Comparison of ENCODE assay signal across 27 mouse cellular contexts in genomic region chr13:42546851-42547250, GRCm38 (mm10).
A peak's percentile ranks its signal among the peaks of the same experiment; 100 is the strongest.
DNase-seq lines count a peak whose midpoint lies in the region; ATAC-seq and TF ChIP-seq lines count a peak whose summit lies in the region.
"Had no signal": no experiment of that assay in that cellular context is flagged by ENCODE, and none has a peak within 500 bp of the region (broad histone marks: within the 10 kb centered on the region; RNA-seq: fewer than 3 reads in every experiment).

No protein-coding gene starts in this region.

- TF ChIP-seq POLR2A in lung, adult 2 months (IDR thresholded peaks at IDR 0.05; ENCODE audit: borderline replicate concordance, extremely low read depth, low read depth, low read length): no peak

- no peaks in the 10 kb centered on the region for H3K27me3 ChIP-seq in forebrain, postnatal 0 days (ENCODE audit: insufficient read depth, low read length)
- H3K27me3 ChIP-seq in forebrain, embryonic 13.5 days: no peaks in the 10 kb centered on the region
- no peaks in the 10 kb centered on the region for H3K27me3 ChIP-seq in stomach, embryonic 16.5 days (ENCODE audit: control insufficient read depth, insufficient read depth, low read length)
- H3K27me3 ChIP-seq in stomach, postnatal 0 days (ENCODE audit: control insufficient read depth, insufficient read depth, low read length): no peaks in the 10 kb centered on the region
- H3K27me3 ChIP-seq: CH12.LX; heart, embryonic 13.5 days had no signal

- peak; percentile 10 for DNase-seq in forebrain, postnatal 0 days
- no peak for DNase-seq in gastrocnemius, adult 2 months
- no peak for DNase-seq in gastrocnemius, postnatal 36 days
- DNase-seq in stomach, postnatal 0 days (ENCODE audit: low spot score): no peak
- peak; percentile 11 for DNase-seq in telencephalon, adult 2 months (ENCODE audit: low read depth, low spot score)
- DNase-seq in lung, adult 2 months: no peak
- DNase-seq: adrenal gland, adult 8-10 months; adrenal gland, postnatal 25 days; B cell, adult 2 months; cerebellum, adult 18-20 months; cerebellum, adult 9-10 months; cerebellum, postnatal 14 days; heart, adult 2 months; heart, postnatal 14 days; heart, postnatal 4 days had no signal

- H3K4me1 ChIP-seq in forebrain, postnatal 0 days (ENCODE audit: insufficient read depth): no peaks in the 10 kb centered on the region
- no peaks in the 10 kb centered on the region for H3K4me1 ChIP-seq in forebrain, embryonic 13.5 days
- no peaks in the 10 kb centered on the region; the same call in 1 of the 2 replicates for H3K4me1 ChIP-seq in stomach, embryonic 16.5 days (ENCODE audit: control insufficient read depth, insufficient read depth, low read length)
- no peaks in the 10 kb centered on the region for H3K4me1 ChIP-seq in stomach, postnatal 0 days (replicated peaks; ENCODE audit: control insufficient read depth, insufficient read depth)
- no peaks in the 10 kb centered on the region for H3K4me1 ChIP-seq in lung, adult 2 months (ENCODE audit: control insufficient read depth, insufficient read depth, low read length)
- H3K4me1 ChIP-seq: forebrain, embryonic 10.5 days had no signal

- no peaks in the 10 kb centered on the region for H3K9me3 ChIP-seq in forebrain, postnatal 0 days (ENCODE audit: low read length)
- H3K9me3 ChIP-seq in forebrain, embryonic 13.5 days (replicated peaks): no peaks in the 10 kb centered on the region
- H3K9me3 ChIP-seq in stomach, embryonic 16.5 days (replicated peaks; ENCODE audit: control insufficient read depth, low read length): no peaks in the 10 kb centered on the region
- H3K9me3 ChIP-seq in stomach, postnatal 0 days (ENCODE audit: control insufficient read depth, low read length): no peaks in the 10 kb centered on the region
- H3K9me3 ChIP-seq: forebrain, embryonic 10.5 days; heart, embryonic 10.5 days; heart, embryonic 13.5 days had no signal

- no peak for TF ChIP-seq EP300 in stomach, postnatal 0 days (optimal IDR thresholded peaks at IDR 0.05)

- intact Hi-C loops in gastrocnemius, adult 2 months (cut with DNase I): no loop called here
- intact Hi-C loops in gastrocnemius, postnatal 36 days (cut with DNase I): no loop called here

- H3K36me3 ChIP-seq in forebrain, postnatal 0 days (ENCODE audit: insufficient read depth): no peaks in the 10 kb centered on the region
- H3K36me3 ChIP-seq in forebrain, embryonic 13.5 days (ENCODE audit: poor library complexity, severe bottlenecking): no peaks in the 10 kb centered on the region
- H3K36me3 ChIP-seq in stomach, embryonic 16.5 days (ENCODE audit: control insufficient read depth, insufficient read depth, low read length): no peaks in the 10 kb centered on the region
- H3K36me3 ChIP-seq in stomach, postnatal 0 days (ENCODE audit: control insufficient read depth, insufficient read depth, low read length): no peaks in the 10 kb centered on the region
- H3K36me3 ChIP-seq: forebrain, embryonic 10.5 days; G1E; heart, embryonic 10.5 days; heart, embryonic 13.5 days had no signal

- 65% methylated on average over 10 of the region's 10 CpGs for WGBS in forebrain, postnatal 0 days
- 90% methylated on average over 10 of the region's 10 CpGs for WGBS in forebrain, embryonic 13.5 days
- WGBS in stomach, embryonic 16.5 days: 69% methylated on average over 10 of the region's 10 CpGs
- WGBS in stomach, postnatal 0 days: 49% methylated on average over 10 of the region's 10 CpGs
- WGBS in lung, adult 2 months: 55% methylated on average over 10 of the region's 10 CpGs

- no peak overlapping the region for H3K4me3 ChIP-seq in forebrain, postnatal 0 days (ENCODE audit: low read depth, low read length)
- no peak overlapping the region for H3K4me3 ChIP-seq in forebrain, embryonic 13.5 days
- H3K4me3 ChIP-seq in gastrocnemius, adult 2 months: no peak overlapping the region
- H3K4me3 ChIP-seq in stomach, embryonic 16.5 days (replicated peaks; ENCODE audit: low read length): no peak overlapping the region
- no peak overlapping the region for H3K4me3 ChIP-seq in stomach, postnatal 0 days (ENCODE audit: low read depth, low read length)
- H3K4me3 ChIP-seq in lung, adult 2 months (replicated peaks; ENCODE audit: extremely low read depth, low read depth, low read length): no peak overlapping the region
- H3K4me3 ChIP-seq: forebrain, embryonic 10.5 days; heart, adult 2 months; heart, embryonic 10.5 days; heart, embryonic 13.5 days had no signal

- H3K9ac ChIP-seq in forebrain, postnatal 0 days: no peak overlapping the region
- H3K9ac ChIP-seq in forebrain, embryonic 13.5 days: no peak overlapping the region
- no peak overlapping the region for H3K9ac ChIP-seq in stomach, embryonic 16.5 days (ENCODE audit: low read length)
- H3K9ac ChIP-seq in stomach, postnatal 0 days (ENCODE audit: low read length): no peak overlapping the region
- H3K9ac ChIP-seq: heart, embryonic 13.5 days; hindbrain, embryonic 14.5 days had no signal

- no peak for ATAC-seq in forebrain, postnatal 0 days
- ATAC-seq in forebrain, embryonic 13.5 days: no peak
- no peak for ATAC-seq in stomach, embryonic 16.5 days (ENCODE audit: insufficient read depth, low FRiP score)
- ATAC-seq in stomach, postnatal 0 days (ENCODE audit: low FRiP score, low TSS enrichment): no peak
- ATAC-seq: forebrain, embryonic 14.5 days; hindbrain, postnatal 0 days; inflammation-experienced regulatory T-cells, adult 6 months; intestine, embryonic 16.5 days had no signal

- TF ChIP-seq CTCF in forebrain, postnatal 0 days (IDR thresholded peaks at IDR 0.05; ENCODE audit: low read depth): no peak
- no peak for TF ChIP-seq CTCF in gastrocnemius, adult 2 months (IDR thresholded peaks at IDR 0.05)
- no peak for TF ChIP-seq CTCF in stomach, postnatal 0 days (IDR thresholded peaks at IDR 0.05; ENCODE audit: low read depth)
- no peak for TF ChIP-seq CTCF in lung, adult 2 months (IDR thresholded peaks at IDR 0.05; ENCODE audit: insufficient read depth, low read length)

- H3K4me2 ChIP-seq in forebrain, postnatal 0 days (ENCODE audit: low read depth): no peak overlapping the region
- H3K4me2 ChIP-seq in forebrain, embryonic 13.5 days: no peak overlapping the region
- 0 out of 2 replicates have a peak overlapping the region, but pooled peaks have one; percentile 15 for H3K4me2 ChIP-seq in stomach, embryonic 16.5 days (ENCODE audit: low read depth, low read length)
- no peak overlapping the region for H3K4me2 ChIP-seq in stomach, postnatal 0 days (replicated peaks; ENCODE audit: low read depth)
- H3K4me2 ChIP-seq: heart, embryonic 13.5 days; hindbrain, embryonic 14.5 days had no signal

- no peak overlapping the region for H3K27ac ChIP-seq in forebrain, postnatal 0 days (ENCODE audit: low read depth, low read length)
- no peak overlapping the region for H3K27ac ChIP-seq in forebrain, embryonic 13.5 days
- peak overlapping the region; percentile 44; the same call in 1 of the 2 replicates for H3K27ac ChIP-seq in gastrocnemius, adult 2 months
- no peak overlapping the region for H3K27ac ChIP-seq in stomach, embryonic 16.5 days (ENCODE audit: low read length)
- no peak overlapping the region for H3K27ac ChIP-seq in stomach, postnatal 0 days (replicated peaks)
- H3K27ac ChIP-seq: forebrain, embryonic 10.5 days; heart, adult 2 months; heart, embryonic 10.5 days; heart, embryonic 13.5 days; hindbrain, embryonic 14.5 days; hindbrain, postnatal 0 days had no signal

Comparison
In these comparisons a context has a peak if more than half of its experiments do, and no peak if none do; other contexts are left out.
1. DNase-seq: peak in forebrain, postnatal 0 days (single experiment) and telencephalon, adult 2 months (single experiment); none in gastrocnemius, adult 2 months (single experiment), gastrocnemius, postnatal 36 days (0 of 2), stomach, postnatal 0 days (single experiment) and lung, adult 2 months (single experiment).